Mouse (Mus musculus) myocyte (in vitro differentiated cells): ENCODE data around the gene Angptl2. TPM values are rescaled to one million over a fixed set of nuclear protein-coding genes. Genes with fewer than 3 reads are reported as not detected.

Experiments
- H3K27me3 ChIP-seq: one replicate; pipeline ENCODE4 v1.6.1; 2011; ENCODE audit not compliant: control insufficient read depth, insufficient read depth, insufficient read length
- H3K36me3 ChIP-seq: one replicate; pipeline ENCODE4 v1.6.1; 2011; ENCODE audit not compliant: control insufficient read depth, insufficient read depth
- H3K4me2 ChIP-seq: one replicate; pipeline ENCODE4 v1.6.1; 2011; ENCODE audit warnings: low read depth, control low read depth
- H3K4me3 ChIP-seq: one replicate; pipeline ENCODE4 v1.5.1; 2011; ENCODE audit warnings: mild to moderate bottlenecking, control low read depth, moderate library complexity
- H3K79me2 ChIP-seq: one replicate; pipeline ENCODE4 v1.6.1; 2011; ENCODE audit not compliant: control insufficient read depth, insufficient read depth
- H3ac ChIP-seq: one replicate; pipeline ENCODE4 v1.6.1; 2011; ENCODE audit not compliant: control insufficient read depth, insufficient read length
- CEBPB ChIP-seq: IDR thresholded peaks from 2 replicates; pipeline ENCODE4 v1.6.1; 2011; ENCODE audit warnings: mild to moderate bottlenecking, moderate library complexity; ENCODE audit not compliant: poor library complexity, insufficient read depth, severe bottlenecking
- E2F4 ChIP-seq: IDR thresholded peaks from one replicate; pipeline ENCODE4 v1.6.1; 2011; ENCODE audit warnings: mild to moderate bottlenecking, control low read depth, moderate library complexity; ENCODE audit not compliant: insufficient read depth
- MAX ChIP-seq: IDR thresholded peaks from one replicate; pipeline ENCODE4 v1.6.1; 2011; ENCODE audit warnings: low read depth, mild to moderate bottlenecking, control low read depth
- MYOD1 ChIP-seq, 3 experiments: IDR thresholded peaks; one replicate each; pipeline ENCODE4 v1.6.1; 2011; ENCODE audit warnings: control low read depth in 2 of 3, low read depth in 2 of 3, mild to moderate bottlenecking in 2 of 3, moderate library complexity in 1 of 3; ENCODE audit not compliant: insufficient read length in 2 of 3, control insufficient read depth in 1 of 3
- MYOG ChIP-seq, 3 experiments: IDR thresholded peaks; one replicate each; pipeline ENCODE4 v1.6.1; 2011; ENCODE audit warnings: control low read depth in 2 of 3, low read depth in 2 of 3, mild to moderate bottlenecking in 2 of 3; ENCODE audit not compliant: insufficient read length in 2 of 3, control insufficient read depth in 1 of 3, insufficient read depth in 1 of 3
- POLR2A ChIP-seq: IDR thresholded peaks from one replicate; pipeline ENCODE4 v1.6.1; 2011; ENCODE audit warnings: low read depth, mild to moderate bottlenecking, control low read depth, moderate library complexity; ENCODE audit not compliant: insufficient read length
- POLR2AphosphoS2 ChIP-seq: IDR thresholded peaks from one replicate; pipeline ENCODE4 v1.6.1; 2011; ENCODE audit warnings: low read depth, control low read depth; ENCODE audit not compliant: insufficient read length
- REST ChIP-seq: IDR thresholded peaks from one replicate; pipeline ENCODE4 v1.6.1; 2011; ENCODE audit warnings: mild to moderate bottlenecking, control low read depth, moderate library complexity; ENCODE audit not compliant: insufficient read depth, insufficient read length
- SRF ChIP-seq: IDR thresholded peaks from one replicate; pipeline ENCODE4 v1.6.1; 2011; ENCODE audit warnings: low read depth; ENCODE audit not compliant: control insufficient read depth, insufficient read length
- TCF12 ChIP-seq: IDR thresholded peaks from one replicate; pipeline ENCODE4 v1.6.1; 2011; ENCODE audit warnings: mild to moderate bottlenecking, control low read depth; ENCODE audit not compliant: poor library complexity, insufficient read depth, severe bottlenecking
- TCF3 ChIP-seq: IDR thresholded peaks from one replicate; pipeline ENCODE4 v1.6.1; 2011; ENCODE audit warnings: low read depth, control low read depth; ENCODE audit not compliant: insufficient read length
- USF1 ChIP-seq: IDR thresholded peaks from one replicate; pipeline ENCODE4 v1.6.1; 2011; ENCODE audit warnings: low read depth, mild to moderate bottlenecking, control low read depth, moderate library complexity
- polyA plus RNA-seq: library from polyadenylated mRNA; unstranded; fragments of >200 nt; fragmentation: generic; extraction: Trizol; gene quantifications from one replicate; pipeline ENCODE4 v1.2.1, GENCODE M21; 2012; ENCODE audit warnings: missing spikeins

Angptl2 gene
- polyA plus RNA-seq, 1 experiment, result 130 TPM

DNA sequence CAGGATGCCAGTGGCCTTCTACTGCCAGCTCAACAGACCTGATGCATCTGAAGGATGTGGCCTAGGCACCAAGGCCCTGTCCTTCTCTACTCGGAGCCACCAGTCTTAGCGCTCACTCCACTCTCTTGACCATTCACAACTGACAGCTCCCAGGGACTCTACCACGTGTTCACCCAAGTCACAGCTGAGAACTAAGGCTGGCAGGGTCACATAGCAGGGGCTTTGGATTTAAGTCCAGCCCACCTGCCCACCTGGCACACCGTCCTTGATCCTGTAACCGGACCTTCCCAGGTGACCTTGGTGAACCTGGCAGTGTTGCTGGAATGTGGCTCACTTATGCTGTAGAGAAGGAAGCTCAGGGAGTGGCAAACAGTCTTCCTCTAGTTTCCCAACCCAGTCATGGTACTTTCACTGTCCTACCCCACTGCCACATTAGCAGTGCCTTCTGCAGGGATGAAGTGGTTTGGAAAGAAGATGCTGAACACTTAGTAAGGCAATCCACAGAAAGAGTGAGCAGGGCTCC, 631 bp upstream of the Angptl2 start:
- Histone ChIP-seq H3K79me2 (peaks cover 42% of the 10 kb centered on the region), H3K4me2 (peak overlapping the region; percentile 77), H3ac (peak overlapping the region; percentile 29), H3K4me3 (peak overlapping the region; percentile 89), H3K36me3 (peaks cover 6% of the 10 kb centered on the region), H3K27me3 (no peaks in the 10 kb centered on the region)
- peak; percentile 63 for TF ChIP-seq USF1
- no peak for TF ChIP-seq REST

DNA sequence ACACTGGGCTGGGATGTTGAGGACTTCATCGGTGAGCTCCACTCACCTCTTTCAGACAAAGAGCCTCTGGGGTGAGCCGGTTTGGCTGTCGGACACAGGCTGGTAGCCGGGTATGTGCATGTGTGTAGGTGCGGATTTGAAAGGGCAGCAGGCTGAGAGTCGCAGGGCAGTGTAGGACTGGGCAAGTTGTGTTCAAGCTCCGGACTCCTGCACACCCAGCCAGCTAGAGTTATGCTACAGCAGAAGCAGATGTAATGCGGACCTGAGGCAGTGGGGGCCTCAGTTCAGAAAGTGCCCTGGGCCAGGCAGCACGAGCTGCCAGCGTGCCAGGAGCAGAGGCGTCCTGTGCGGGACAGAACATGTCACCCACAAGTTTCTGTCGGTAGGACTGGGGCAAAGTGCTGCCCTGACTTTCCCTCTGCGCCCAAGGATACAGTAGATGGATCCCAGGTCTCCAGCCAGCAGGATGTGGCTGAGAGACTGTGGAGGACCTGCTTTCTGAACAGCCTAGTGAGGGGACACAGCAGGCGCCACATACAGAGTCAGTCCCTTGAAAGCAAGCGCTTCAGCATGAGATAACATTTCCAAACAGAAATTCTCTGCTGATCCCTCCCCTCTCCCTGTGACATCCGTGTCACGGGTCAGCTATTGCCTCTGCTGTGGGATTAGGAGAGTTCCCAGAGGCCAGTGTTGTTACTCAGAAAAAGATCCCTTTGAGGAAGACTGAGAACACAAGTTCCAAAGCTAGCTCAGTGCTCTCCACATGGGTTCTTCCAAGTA, 966 bp downstream of the Angptl2 start:
- peak overlapping the region; percentile 29 for H3ac ChIP-seq
- no peaks in the 10 kb centered on the region for H3K27me3 ChIP-seq
- H3K36me3 ChIP-seq, result peaks cover 6% of the 10 kb centered on the region
- H3K79me2 ChIP-seq, result peaks cover 46% of the 10 kb centered on the region
- TF ChIP-seq USF1 (no peak), CEBPB (no peak), POLR2A (peak; percentile 50), SRF (no peak), REST (no peak), MYOG (IDR thresholded peaks at IDR 0.05; ENCODE audit: control insufficient read depth in 1 of 3, insufficient read depth in 1 of 3, insufficient read length in 2 of 3, low read depth in 2 of 3) (no peak), MYOD1 (IDR thresholded peaks at IDR 0.05; ENCODE audit: control insufficient read depth in 1 of 3, insufficient read length in 2 of 3, low read depth in 2 of 3) (no peak), POLR2AphosphoS2 (peak; percentile 40)
- peak overlapping the region; percentile 89 for H3K4me3 ChIP-seq
- H3K4me2 ChIP-seq, result peak overlapping the region; percentile 91

DNA sequence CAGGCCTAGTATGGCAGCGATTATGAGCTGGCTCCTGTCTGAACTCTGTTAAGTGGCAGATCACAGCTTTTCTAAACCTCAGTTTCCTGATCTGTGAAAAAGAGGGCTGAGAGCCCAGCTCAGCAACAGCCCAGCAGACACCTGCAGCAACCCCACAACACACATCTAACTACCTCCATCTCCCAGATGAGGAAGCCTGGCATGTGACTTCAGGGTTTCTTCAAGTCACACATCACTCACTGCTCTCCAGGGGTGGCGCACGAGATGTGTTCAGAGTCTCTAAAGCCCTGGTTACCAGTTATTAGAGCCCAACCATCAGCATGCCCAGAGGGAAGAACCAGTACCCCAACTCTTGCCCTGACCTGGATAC, 1.5 kb downstream of the Angptl2 start:
- peaks cover 6% of the 10 kb centered on the region for H3K36me3 ChIP-seq
- TF ChIP-seq USF1 (peak; percentile 50), REST (no peak)

DNA sequence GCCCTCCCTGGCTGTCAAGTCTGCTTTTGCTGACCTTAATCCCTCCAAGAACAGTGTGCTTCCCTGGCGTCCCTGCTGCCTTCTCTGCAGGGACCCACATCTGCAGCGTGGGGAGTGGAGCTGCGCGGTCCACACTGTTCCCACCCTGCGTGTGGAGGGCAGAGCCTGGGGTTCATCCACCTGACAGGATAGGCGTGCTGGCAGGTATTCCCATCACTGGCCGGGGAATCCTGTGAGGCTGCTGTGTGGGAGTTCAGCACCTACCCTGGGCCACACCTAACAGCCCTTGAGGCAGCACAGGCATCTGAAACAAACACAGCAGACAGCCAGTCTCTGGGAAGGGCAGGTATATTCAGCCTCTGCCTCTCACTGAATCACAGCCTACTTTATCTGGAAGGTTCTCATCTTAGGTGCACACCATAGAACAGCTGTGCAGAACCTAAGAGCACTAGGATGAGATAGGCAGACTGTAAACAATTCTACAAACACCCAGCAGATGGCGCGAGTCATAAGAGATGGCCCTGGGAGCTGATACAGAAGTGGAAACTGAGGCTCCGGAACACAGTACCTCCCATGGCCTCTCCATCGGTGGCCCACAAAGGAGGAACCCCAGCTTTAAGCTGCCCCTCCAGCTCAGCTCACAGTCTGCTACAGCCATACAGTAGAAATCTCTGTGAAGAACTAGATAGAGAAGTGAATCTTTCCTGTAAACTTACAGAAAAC, 3.2 kb downstream of the Angptl2 start:
- Histone ChIP-seq H3K79me2 (peaks cover 67% of the 10 kb centered on the region), H3K27me3 (no peaks in the 10 kb centered on the region), H3K4me2 (peak overlapping the region; percentile 91), H3K4me3 (peak overlapping the region; percentile 89), H3ac (no peak overlapping the region), H3K36me3 (peaks cover 6% of the 10 kb centered on the region)
- no peak for TF ChIP-seq E2F4
- no peak for TF ChIP-seq CEBPB
- no peak for TF ChIP-seq MYOD1 (IDR thresholded peaks at IDR 0.05; ENCODE audit: control insufficient read depth in 1 of 3, insufficient read length in 2 of 3, low read depth in 2 of 3)
- no peak for TF ChIP-seq TCF3
- TF ChIP-seq POLR2A, result no peak
- TF ChIP-seq TCF12, result no peak
- no peak for TF ChIP-seq POLR2AphosphoS2
- TF ChIP-seq USF1, result no peak
- TF ChIP-seq MYOG (IDR thresholded peaks at IDR 0.05; ENCODE audit: control insufficient read depth in 1 of 3, insufficient read depth in 1 of 3, insufficient read length in 2 of 3, low read depth in 2 of 3), result no peak
- no peak for TF ChIP-seq MAX

More for the DNA sequence above, 1.5 kb downstream of the Angptl2 start:
- no peaks in the 10 kb centered on the region for H3K27me3 ChIP-seq
- peak overlapping the region; percentile 29 for H3ac ChIP-seq
- H3K4me3 ChIP-seq, result peak overlapping the region; percentile 89
- peak overlapping the region; percentile 91 for H3K4me2 ChIP-seq
- peaks cover 51% of the 10 kb centered on the region for H3K79me2 ChIP-seq

DNA sequence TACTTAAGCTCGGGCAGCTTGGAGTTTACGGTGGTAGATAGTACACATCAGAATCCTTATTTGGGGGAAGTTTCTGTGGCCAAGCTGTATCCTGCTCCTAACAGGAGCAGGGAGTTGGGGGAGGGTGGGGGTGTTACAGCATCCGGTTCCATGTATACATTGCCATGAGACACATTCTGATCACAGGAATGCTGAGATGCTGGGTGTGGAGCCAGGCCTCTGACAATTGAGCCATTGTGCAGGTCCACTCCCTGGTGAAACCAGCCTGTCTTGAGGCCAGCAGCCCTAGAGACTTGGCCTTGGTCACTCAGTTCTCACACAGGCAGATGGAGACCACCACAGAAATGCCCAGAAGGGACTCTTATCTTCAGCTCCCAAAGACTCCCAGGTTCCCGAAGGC, 3.8 kb downstream of the Angptl2 start:
- Histone ChIP-seq H3K36me3 (peaks cover 8% of the 10 kb centered on the region), H3K79me2 (peaks cover 72% of the 10 kb centered on the region)

More for the DNA sequence above, 3.8 kb downstream of the Angptl2 start:
- Histone ChIP-seq H3K4me2 (peak overlapping the region; percentile 91), H3K4me3 (peak overlapping the region; percentile 89), H3ac (no peak overlapping the region), H3K27me3 (no peaks in the 10 kb centered on the region)
- no peak for TF ChIP-seq SRF
- TF ChIP-seq E2F4, result no peak
- TF ChIP-seq TCF12, result no peak
- TF ChIP-seq MYOG (IDR thresholded peaks at IDR 0.05; ENCODE audit: control insufficient read depth in 1 of 3, insufficient read depth in 1 of 3, insufficient read length in 2 of 3, low read depth in 2 of 3), result no peak
- no peak for TF ChIP-seq USF1
- no peak for TF ChIP-seq POLR2AphosphoS2
- no peak for TF ChIP-seq REST
- TF ChIP-seq POLR2A, result peak; percentile 10
